ENCODE assay signal across 8 mouse cellular contexts in genomic region chr11:78697753-78698171, GRCm38 (mm10). TPM values are rescaled to one million over a fixed set of nuclear protein-coding genes. Genes with fewer than 3 reads are reported as not detected.
DNase-seq lines count a peak whose midpoint lies in the region; ATAC-seq lines count a peak whose summit lies in the region.

No protein-coding gene starts in this region.

- DNase-seq in MN1 (ENCODE audit: low spot score) = peak; percentile 89
- peak; percentile 97 for DNase-seq in cerebellum, adult 9-11 months
- DNase-seq in frontal cortex, adult 2 months (ENCODE audit: extremely low spot score in 1 of 2, low spot score in 1 of 2) = peak; percentile 95
- DNase-seq in hindbrain, embryonic 11.5 days (ENCODE audit: low spot score) = peak; percentile 95
- DNase-seq in layer of hippocampus, postnatal 10 days (ENCODE audit: low spot score in 2 of 2) = peak; percentile 86 to 88
- peak; percentile 96 for DNase-seq in lung, postnatal 10 days
- peak; percentile 80 for DNase-seq in ovary, postnatal 36 days (ENCODE audit: low spot score)
- peak; percentile 90 for DNase-seq in thymus, postnatal 25 days

- no peaks in the 10 kb centered on the region for H3K36me3 ChIP-seq in hindbrain, embryonic 11.5 days (ENCODE audit: control insufficient read depth, insufficient read depth, low read length)

- H3K4me2 ChIP-seq in hindbrain, embryonic 11.5 days (replicated peaks; ENCODE audit: low read depth, low read length) = 0 out of 2 replicates have a peak overlapping the region, but pooled peaks have one; percentile 25

- peaks cover 8% of the 10 kb centered on the region for H3K4me1 ChIP-seq in hindbrain, embryonic 11.5 days (replicated peaks; ENCODE audit: control insufficient read depth, insufficient read depth, low read length)

- H3K4me3 ChIP-seq in hindbrain, embryonic 11.5 days (ENCODE audit: low read depth, low read length) = peak overlapping the region; percentile 88

- no peak overlapping the region for H3K27ac ChIP-seq in hindbrain, embryonic 11.5 days (ENCODE audit: low read depth, low read length)

- no peak overlapping the region for H3K9ac ChIP-seq in hindbrain, embryonic 11.5 days (ENCODE audit: low read depth, low read length)

- WGBS in hindbrain, embryonic 11.5 days = under 1% methylated on average over 12 of the region's 12 CpGs

- no peaks in the 10 kb centered on the region for H3K9me3 ChIP-seq in hindbrain, embryonic 11.5 days (ENCODE audit: control insufficient read depth, low read length)

- ATAC-seq in hindbrain, embryonic 11.5 days (ENCODE audit: low FRiP score) = peak; percentile 86

- H3K27me3 ChIP-seq in hindbrain, embryonic 11.5 days (ENCODE audit: control insufficient read depth, insufficient read depth, low read length) = no peaks in the 10 kb centered on the region

RNA-seq across cellular contexts. Expression of gene Nlk, which starts 0.6 kb away (rescaled TPM):
- 55.9 and 58.6 TPM in 2 replicates for polyA plus RNA-seq in frontal cortex, adult 2 months (2012; rRNA removed)
- 27.5 and 34.4 TPM in 2 replicates for polyA plus RNA-seq in hindbrain, embryonic 11.5 days (2014; fragmentation: Nextera tagmentation; extraction: Ambion mirVana)
- total RNA-seq in layer of hippocampus, postnatal 10 days (2021) = 10 to 100 TPM; 36.9 to 41.9 TPM

RNA-seq across cellular contexts. Expression of gene Ccnq, which starts 53.8 kb away (rescaled TPM):
- polyA plus RNA-seq in frontal cortex, adult 2 months (2012; rRNA removed) = 28.8 and 34.8 TPM in 2 replicates
- 32.3 and 33.2 TPM in 2 replicates for polyA plus RNA-seq in hindbrain, embryonic 11.5 days (2014; fragmentation: Nextera tagmentation; extraction: Ambion mirVana)
- 10 to 100 TPM; 16.2 to 19.4 TPM for total RNA-seq in layer of hippocampus, postnatal 10 days (2021)
